ENCODE assay signal across 8 mouse cellular contexts in the genomic region with DNA sequence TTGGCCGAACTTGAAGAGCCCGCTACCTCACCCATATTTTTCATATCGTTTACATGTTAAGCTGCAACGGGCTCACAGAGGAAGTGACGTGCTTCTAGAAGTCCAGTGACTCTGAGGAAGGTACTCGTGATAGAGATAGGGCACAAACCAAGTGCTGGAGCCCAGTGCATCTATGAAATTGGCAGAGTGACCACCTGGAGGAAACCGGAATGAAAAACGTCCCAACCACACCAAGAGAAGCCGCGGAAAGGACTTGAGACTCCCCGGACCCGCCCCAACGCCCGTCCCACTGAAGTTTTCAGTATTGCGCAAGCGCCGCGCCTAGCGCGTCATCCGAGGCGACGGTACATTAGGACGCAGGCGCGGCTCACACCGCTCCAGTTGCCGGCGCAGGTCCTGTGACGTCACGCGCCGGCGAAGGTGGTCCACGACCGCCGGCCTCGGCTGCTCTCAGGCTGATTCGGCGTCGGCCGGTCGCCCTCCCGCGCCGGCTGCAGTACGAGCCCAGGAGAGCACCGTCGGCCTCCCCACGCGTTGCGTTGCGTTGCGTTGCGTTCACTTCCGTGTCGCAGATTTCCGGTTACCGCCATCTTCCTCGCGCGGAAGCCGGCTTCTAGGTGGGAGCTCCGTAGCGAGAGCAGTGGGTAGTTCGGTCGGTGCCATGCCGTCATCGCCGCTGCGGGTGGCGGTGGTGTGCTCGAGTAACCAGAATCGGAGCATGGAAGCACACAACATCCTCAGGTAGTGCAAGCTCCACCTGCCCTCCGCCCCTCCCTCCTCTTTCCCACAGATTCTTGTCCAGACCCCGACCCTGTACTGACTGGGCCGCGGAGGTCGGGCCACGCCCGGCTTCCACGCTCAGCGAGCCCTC. TPM values are rescaled to one million over a fixed set of nuclear protein-coding genes. Genes with fewer than 3 reads are reported as not detected.
DNase-seq lines count a peak whose midpoint lies in the region; ATAC-seq lines count a peak whose summit lies in the region.

A gene (plus strand): TSS at position 80 of the 871 bp plus-strand sequence.

- H3K27me3 ChIP-seq in intestine, embryonic 14.5 days (replicated peaks; ENCODE audit: control insufficient read depth, insufficient read depth, low read length), result no peaks in the 10 kb centered on the region

- H3K27ac ChIP-seq in intestine, embryonic 14.5 days (ENCODE audit: low read depth), result peak within 1 kb of the TSS; percentile 91

- intact Hi-C loops in left cerebral cortex, postnatal 14 days (cut with DNase I), result loop anchor here (5.0 kb wide), 2 partner anchors 38 to 78 kb away; a partner anchor contains a TSS

- peaks cover 3% of the 10 kb centered on the region for H3K4me1 ChIP-seq in intestine, embryonic 14.5 days (replicated peaks; ENCODE audit: control insufficient read depth, insufficient read depth, low read length)

- H3K4me2 ChIP-seq in intestine, embryonic 14.5 days (ENCODE audit: low read length), result peak within 1 kb of the TSS; percentile 89

- WGBS in intestine, embryonic 14.5 days, result under 1% methylated on average over 83 of the region's 83 CpGs

- DNase-seq in adrenal gland, adult (ENCODE audit: inconsistent age in 2 of 2, low spot score in 1 of 2), result peak; percentile 96 to 100
- DNase-seq in embryo, embryonic 10.5 days (ENCODE audit: low spot score), result peak; percentile 97
- DNase-seq in gastrocnemius, postnatal 25 days, result peak; percentile 90
- DNase-seq in intestine, embryonic 14.5 days (ENCODE audit: low spot score), result peak; percentile 98
- peak; percentile 92 to 95 for DNase-seq in left cerebral cortex, postnatal 14 days (ENCODE audit: low spot score in 2 of 2)
- DNase-seq in mesoderm, embryonic 11.5 days (ENCODE audit: low read depth, low spot score), result peak; percentile 96
- peak; percentile 89 to 92 for DNase-seq in right cerebral cortex, postnatal 36 days (ENCODE audit: low spot score in 2 of 2)
- peak; percentile 96 for DNase-seq in yolk sac, embryonic 10.5 days (ENCODE audit: low spot score)

- peak within 1 kb of the TSS; percentile 79 for H3K4me3 ChIP-seq in intestine, embryonic 14.5 days (ENCODE audit: low read depth, low read length)

- no peaks in the 10 kb centered on the region for H3K9me3 ChIP-seq in intestine, embryonic 14.5 days (ENCODE audit: control insufficient read depth, low read length)

- peaks cover 8% of the 10 kb centered on the region for H3K36me3 ChIP-seq in intestine, embryonic 14.5 days (ENCODE audit: control insufficient read depth, insufficient read depth, low read length)

- ATAC-seq in intestine, embryonic 14.5 days (replicated peaks; ENCODE audit: low FRiP score, low TSS enrichment, low read depth), result peak; percentile 97

- H3K9ac ChIP-seq in intestine, embryonic 14.5 days (ENCODE audit: low read length), result peak within 1 kb of the TSS; percentile 77

RNA-seq across cellular contexts. Expression of the gene that starts here (rescaled TPM):
- 10 to 100 TPM; 32.4 to 36.3 TPM for total RNA-seq in gastrocnemius, postnatal 25 days (2021)
- polyA plus RNA-seq in intestine, embryonic 14.5 days (2014; fragmentation: Nextera tagmentation; extraction: Ambion mirVana), result 149 and 151 TPM in 2 replicates
- 10 to 100 TPM; 84.2 to 86.8 TPM for total RNA-seq in left cerebral cortex, postnatal 14 days (2021)

Comparison
In these comparisons a context has a peak if more than half of its experiments do, and no peak if none do; other contexts are left out.
1. Peak in every context shown above with its lines: DNase-seq, ATAC-seq, H3K4me3 ChIP-seq and H3K27ac ChIP-seq.